Mouse (Mus musculus): ENCODE results near the gene Prdm15.

Prdm15 gene

DNA sequence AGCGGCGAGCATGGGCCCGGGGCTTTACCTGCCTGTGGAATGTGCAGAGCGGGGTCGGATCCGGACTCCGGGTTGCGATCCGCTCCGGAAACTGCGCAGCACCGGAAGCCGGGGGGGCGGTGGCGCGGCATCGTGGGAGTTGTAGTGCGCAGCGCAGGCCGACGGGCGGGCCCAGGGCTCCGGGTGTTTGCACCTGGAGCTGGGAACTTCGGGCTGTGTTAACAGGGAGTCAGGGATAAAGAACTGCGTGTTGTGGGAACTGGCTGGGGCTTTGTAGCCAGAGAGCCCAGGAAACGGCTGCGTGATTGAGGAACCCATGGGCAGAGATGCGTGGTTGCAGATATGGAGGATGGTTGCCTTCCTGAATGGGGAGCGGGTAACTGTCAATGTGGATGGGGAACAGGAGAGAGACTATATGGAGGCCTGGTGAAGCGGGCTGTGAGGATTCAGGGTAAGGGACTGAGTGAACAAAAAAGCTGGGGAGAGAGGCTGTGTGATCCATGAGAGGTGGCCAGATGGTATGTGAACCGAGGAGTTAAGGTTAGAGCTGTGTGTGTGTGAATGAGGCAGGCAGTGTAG is at the start of gene Prdm15:
Gene Prdm15, minus strand, starts transcription at position 110 of the 579 bp plus-strand sequence.
- peak; percentile 88 for DNase-seq (ENCODE audit: low read depth, low spot score)

DNA sequence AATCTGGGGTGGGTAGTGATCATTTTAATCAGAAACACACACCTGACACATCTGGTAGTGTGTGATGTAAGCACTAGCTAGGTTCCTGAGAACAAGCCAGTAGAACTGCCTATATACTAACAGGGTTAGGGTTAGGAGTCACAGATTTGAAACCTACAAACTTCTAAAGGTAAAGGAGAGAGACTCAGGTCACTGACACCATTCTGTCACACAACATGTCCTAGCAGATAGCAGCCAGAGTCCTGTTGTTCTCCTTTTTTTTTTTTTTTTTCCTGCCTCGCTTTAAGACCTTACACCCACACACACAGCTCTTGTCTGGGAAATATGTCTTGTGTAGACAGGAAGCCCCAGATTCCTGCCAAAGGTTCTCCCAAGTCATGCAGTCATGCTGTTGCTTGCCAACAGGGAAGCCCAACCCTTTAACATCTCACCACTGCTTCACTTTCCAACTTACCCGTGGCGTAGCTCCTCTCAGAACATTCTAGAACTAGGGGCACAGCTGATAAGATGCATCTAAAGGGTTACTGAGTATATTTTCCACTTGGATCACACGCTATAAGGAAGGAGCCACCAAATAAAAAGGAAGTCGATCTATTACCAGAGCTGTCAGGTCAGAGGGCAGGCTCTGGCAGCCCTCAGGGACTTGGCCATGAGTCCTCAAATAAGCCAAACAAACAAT is 45.8 kb upstream of the Prdm15 start:
- DNase-seq (ENCODE audit: low read depth, low spot score): no peak

DNA sequence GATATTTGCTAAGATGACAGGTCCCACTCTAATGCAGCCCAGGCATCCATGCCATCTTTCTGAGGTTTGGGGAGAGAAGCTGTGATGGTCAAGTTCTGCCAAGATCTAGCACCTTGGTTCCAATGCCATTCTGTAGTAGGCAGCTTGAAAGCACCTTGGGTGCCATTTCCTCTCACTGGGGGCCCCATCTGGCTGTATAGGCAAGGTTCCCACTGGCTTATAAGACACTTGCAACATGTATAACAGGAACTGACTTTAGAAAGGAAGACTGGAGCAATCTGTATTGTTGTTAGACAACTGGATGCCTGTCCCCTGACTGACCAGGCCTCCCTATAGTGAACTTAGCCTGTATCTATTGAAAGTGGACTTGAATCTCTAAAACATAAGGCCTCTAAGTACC is 36.1 kb upstream of the Prdm15 start:
- no peak for DNase-seq (ENCODE audit: low read depth, low spot score)

DNA sequence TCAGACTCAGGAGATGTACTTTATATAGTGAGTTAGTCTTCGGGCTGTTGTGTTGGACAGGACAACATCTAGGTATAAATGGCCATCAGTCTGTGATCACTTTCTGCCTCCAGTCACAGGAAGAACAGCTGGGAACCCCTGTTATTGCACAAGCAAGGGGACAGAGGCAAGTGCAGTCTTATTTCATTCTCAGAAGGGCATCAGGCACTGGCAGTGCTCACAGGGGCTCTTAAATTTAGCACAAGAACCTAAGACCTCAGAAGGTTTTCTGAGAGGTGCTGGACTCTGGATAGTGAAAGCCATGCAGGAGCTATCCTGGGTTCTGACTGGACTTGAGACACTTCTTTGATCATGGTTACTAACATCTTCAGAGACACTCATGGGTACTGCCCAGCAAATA is 32.0 kb upstream of the Prdm15 start:
- no peak for DNase-seq (ENCODE audit: low read depth, low spot score)

DNA sequence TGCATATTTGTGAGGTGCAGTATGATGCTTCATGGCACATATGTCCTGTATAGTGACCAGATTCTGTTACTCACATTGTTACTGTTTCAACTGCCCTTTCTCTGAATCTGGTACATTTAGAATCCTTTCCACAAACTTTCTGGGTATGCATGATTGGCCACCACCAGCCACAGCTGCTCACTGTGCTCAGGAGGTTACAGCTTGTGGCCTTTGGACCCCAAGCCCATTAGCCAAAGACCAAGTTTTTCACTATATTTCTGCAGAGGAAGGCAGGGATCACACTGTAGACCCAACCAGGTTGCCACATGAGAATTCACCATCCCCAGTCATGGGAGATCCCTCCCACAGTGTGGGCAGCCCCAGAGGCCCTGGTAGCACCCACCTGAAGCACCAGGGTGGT is 31.2 kb upstream of the Prdm15 start:
- no peak for DNase-seq (ENCODE audit: low read depth, low spot score)

DNA sequence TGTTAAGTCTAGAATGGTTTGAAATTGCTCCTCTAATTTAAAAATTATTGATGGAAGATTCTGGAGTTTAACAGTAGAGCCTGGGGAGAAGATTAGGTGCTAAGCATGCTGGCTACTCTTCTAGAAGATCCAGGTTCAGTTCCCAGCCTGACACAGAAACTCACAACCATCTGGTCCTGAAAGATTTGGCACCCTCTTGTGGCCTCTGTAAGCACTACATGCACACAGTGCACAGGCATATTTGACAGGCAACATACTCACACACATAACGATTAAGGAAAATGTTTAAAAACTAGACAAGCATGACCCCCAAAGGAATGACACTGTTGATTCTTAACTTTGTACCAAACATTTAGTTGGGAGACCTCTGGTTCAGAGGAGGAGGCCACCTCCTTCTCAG is 27.5 kb upstream of the Prdm15 start:
- DNase-seq (ENCODE audit: low read depth, low spot score): peak; percentile 67

DNA sequence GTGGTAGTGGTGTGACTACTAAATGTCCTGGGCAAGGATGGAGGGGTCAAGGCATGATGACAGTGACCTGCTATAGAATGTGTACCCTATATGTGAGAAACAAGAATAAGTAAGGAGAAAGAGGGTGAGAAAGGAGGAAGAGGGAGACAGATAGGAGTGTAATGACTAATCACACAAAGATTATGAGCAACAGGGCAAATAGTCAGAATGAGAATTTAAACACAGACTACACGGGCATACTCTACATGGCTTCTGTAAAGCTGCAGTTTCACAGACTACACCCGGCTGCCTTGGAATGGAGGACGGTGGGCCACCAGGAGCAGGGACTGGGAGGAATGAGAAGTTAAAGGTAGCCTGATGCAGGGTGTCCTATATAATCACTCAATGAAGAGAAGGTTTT is 25.9 kb upstream of the Prdm15 start:
- DNase-seq (ENCODE audit: low read depth, low spot score): no peak

DNA sequence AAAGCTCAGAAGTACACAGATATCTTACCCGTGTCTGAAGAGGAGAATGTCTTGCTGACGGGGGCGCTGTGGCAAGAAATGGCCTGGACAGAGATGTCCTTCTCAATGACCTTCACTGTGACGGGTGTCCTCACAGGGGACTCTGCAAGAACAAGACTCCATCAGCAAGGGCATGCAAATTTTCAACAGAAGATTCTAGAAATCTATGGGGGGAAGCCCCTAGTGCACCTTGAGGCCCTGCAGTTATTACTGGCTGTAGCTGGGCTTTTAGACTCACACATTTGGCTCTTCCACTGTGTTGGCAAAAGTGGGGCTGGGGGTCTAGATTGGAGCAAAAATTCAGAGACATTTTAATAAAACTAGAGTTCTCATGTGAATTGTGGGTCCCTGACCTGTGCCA is 23.5 kb upstream of the Prdm15 start:
- DNase-seq (ENCODE audit: low read depth, low spot score): peak; percentile 12

DNA sequence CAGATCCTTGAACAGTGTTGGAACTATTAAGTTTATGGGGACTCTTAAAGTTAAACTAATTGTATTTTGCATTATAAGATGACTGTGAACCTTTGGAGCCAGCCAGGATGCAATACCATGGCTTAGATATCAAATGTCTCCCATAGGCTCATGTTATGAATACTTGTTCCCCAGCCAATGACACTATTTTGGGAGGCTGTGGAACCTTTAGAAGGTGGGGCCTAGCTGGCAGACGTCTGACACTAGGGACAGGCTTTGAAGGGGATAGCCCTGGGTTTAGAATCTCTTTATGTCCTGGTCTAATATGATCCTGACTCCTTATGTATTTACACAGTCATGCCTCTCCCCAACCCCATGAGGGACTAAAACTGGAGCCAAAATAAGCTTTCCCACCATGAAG is 22.7 kb upstream of the Prdm15 start:
- DNase-seq (ENCODE audit: low read depth, low spot score): no peak

DNA sequence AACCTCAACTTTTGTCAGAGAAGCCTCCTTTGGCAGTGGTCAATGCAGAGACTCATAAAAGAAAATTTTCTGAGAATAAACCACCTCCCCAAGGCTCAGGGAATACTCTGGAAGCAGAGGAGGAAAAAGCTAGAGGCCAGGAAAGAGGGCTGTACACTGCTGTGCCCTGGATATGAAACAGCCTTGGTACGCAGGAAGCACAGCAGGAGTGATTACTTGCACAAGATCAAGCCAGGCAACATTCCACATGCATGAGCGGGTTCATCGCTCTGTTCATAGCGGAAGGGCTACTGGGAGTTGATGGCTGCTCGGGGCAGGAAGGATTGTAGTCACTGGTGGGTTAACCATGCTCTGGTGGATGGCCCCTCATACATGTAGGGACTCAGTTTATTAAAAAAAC is 21.0 kb upstream of the Prdm15 start:
- no peak for DNase-seq (ENCODE audit: low read depth, low spot score)

DNA sequence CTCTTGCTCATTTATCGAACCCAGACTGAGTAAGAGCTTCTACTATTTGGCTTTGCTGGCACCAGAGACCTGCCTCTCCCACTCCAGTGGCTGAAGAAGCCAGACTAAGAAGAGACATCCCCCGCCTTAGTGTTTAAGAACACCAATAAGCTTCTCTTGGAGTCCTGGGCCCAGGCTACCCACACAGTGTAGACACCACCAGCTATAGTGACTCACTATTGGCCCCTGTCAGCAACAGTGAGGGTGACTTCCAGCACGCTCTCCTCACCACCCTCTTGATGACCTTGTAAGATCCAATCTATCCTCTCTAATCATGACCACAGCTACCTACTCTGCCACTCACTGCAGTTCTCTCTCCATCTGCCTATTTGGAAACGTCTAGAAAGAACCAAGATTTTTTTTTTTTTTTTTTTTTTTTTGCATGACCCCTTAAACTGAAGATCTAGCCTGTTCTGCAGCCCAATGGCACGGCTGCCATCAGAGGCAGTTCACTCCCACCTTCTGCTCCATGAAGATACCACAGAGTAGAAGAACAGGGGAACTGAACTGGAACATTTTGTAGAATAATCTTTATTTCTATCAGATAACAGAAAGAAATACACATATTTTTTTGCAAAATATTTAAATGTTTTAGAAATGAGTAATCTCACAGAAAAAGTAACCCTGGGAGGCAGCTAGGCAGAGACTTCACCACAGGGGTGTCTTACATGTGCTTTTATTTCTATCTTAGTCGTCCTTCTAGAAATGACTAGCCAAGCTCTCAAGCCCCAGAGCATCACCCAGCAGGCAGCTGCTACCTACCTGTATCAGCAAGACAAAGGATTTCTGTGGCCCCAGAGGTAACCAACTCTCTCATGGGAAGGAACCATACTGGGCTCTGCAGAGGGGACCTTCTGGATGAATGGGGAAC is 17.8 kb upstream of the Prdm15 start:
- no peak for DNase-seq (ENCODE audit: low read depth, low spot score)

DNA sequence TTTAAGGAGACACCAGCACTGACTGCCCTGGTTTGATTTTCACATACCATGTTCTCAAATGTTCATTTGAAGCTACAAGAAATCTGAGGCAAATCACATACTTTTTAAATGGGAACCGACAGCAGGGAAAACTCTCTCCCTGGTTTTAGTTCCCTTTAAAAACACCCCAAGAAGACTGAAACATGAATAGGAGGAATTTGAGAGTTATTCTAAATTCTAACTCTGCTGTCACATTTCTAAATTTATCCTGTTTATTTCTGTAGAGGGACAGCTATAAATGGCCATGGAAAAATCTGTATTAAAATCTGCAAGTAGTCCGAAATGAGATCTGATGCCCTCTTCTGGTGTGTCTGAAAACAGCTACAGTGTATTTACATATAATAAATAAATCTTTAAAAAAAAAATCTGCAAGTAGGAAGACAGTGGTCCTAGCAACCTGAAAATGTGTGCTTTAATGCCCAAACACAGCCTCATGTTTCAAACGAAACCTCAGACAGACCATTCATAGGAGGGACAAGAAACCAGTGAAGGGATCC is 12.3 kb upstream of the Prdm15 start:
- DNase-seq (ENCODE audit: low read depth, low spot score): no peak

DNA sequence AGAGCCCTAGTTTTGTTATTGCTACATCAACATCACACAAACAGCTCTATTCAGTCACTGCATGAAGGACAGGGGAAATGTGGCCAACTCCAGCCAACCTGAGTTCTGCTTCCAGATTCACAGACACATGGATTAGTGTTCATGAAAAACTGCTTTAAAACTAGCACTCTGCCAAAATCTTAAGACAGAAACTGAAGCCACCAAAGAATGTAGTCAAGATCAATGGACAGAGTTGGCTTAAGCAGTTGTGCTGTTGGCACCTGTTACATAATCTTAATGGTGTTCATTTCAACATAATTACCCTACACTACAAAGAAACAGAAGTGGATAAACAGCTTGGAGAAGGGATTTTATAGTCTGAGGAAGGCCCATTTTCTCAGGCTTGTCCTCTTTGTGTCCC is 4.4 kb upstream of the Prdm15 start:
- no peak for DNase-seq (ENCODE audit: low read depth, low spot score)

DNA sequence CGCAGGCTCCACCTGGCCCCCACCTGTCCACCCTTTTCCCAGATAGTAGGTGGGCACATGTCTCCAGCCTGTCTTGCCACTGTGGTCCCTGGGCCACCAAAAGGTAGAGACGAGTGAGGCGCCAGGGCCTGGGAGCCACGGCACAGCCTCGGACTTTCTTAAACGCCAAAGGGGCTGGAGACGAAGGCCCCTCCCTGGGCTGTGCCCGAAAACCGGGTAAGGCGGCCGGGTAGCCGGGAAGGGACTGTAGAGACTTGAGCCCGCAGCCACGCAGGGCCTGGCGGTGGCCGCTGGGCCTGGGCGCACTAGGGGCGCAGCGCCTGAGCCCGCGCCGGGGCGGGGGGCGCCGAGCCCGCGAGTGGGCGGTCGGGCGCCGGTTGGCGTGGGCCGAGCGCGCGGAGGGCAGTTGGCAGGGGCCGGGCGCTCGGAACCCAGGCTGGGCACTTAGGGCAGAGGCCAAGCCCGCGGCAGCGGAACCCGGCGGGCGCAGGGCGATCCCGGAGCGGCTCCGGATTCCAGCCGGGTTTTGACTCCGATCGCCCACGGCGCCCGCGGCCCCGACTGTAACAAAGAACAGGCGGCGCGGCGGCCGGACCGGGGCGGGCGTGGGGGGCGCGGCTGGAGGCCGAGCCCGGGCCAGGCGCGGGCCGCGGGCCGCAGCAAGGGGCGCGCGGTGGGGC is 449 bp downstream of the Prdm15 start:
- DNase-seq (ENCODE audit: low read depth, low spot score): peak; percentile 83

DNA sequence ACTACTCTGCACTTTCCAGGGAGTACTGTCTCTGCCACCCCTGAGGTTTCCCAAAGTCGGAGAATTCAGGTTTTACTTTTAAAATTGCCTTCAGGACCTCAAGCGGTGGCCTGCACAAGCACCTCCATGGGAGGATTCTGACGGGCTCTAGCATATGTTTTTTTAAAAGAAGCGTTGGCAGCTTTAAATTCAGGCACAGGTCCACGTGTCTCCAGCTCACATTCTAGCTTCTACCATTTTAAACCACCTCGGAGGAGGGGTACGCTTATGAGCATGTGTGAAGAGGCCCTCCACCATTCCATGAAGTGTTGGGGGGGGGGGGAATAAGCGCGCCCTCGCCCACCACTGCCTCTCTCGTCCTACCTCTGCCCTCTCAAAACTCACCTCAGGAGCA is 986 bp downstream of the Prdm15 start:
- peak; percentile 64 for DNase-seq (ENCODE audit: low read depth, low spot score)

DNA sequence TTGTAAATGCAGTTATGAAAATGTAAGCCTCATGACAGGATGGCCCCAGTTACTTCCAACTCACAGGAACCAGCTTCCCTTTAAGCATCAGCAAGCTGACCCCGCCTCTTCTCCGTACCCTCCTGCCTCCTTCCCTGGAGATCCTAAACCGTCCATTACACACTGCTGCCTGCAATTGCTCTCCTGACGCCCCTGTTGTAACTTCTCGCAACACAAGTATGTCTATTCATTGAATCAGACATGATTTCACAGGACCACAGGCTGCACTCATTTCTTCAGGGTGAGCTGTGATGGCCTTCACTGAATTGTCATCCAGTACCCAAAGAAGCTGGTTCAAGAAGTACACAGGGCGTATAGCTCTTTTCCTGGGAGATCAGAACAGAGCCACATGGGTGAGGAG is 2.8 kb downstream of the Prdm15 start:
- DNase-seq (ENCODE audit: low read depth, low spot score): no peak

DNA sequence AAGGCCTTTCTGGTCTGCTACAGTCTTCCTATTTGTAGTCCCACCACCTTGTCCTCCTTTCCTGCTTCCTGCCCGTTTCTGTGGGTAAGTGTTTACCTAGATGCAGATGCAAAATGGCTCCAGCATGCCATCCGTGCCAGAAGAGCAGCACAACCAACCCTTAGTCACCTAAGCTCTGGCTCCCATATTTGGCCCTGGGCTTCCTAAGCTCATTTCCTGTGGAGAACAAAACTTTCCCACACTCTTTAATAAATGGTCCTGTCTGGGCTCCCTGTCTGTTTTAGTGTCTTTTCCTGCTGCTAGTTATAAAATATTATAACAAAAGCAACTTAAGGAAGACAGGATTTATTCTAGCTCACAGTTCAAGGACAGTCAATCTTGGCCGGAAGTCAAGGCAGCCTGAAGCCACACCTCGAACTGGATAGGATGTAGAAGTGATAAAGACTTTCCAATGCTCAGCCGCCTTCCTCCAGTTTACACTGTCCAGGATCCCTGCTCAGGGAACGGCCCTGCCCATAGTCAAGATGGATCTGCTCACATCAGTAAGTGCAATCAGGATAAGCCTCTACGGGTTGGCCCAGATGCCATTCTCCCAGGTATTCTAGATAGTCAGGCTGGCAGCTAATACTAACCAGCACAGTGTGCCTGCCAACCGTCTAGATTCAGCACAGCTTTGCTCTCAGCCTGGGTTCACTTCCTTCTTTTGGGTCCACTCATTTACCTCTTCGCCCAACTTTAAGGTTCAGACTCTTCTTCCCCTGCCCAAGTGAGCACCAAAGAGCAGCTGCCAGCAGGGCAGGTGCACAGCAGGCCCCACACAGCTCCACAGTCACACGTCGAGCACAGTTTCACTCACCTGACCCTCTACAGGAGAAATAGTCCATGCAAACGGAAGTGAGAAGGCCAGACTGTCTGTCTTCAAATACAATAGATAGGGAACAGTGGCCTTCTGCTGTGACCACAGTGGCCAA is 6.4 kb downstream of the Prdm15 start:
- peak; percentile 91 for DNase-seq (ENCODE audit: low read depth, low spot score)

DNA sequence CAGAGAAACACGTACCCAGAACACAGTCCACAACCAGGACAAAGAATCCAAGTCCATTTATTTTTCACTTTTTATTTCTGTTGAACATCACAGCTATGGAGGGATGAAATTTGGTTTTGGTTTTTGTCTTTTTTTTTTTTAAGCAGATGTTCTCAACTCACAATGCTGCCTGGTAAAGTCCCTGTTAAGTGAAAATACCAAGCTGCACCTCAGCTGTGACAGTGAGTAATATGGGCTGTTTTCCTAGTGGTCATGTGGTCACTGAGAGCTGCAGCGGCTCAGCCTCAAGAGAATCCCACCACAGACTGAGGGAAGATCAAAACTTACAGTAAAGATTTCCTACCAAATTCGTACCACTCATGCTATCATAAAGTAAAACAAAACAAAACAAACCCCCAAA is 19.5 kb downstream of the Prdm15 start:
- no peak for DNase-seq (ENCODE audit: low read depth, low spot score)

DNA sequence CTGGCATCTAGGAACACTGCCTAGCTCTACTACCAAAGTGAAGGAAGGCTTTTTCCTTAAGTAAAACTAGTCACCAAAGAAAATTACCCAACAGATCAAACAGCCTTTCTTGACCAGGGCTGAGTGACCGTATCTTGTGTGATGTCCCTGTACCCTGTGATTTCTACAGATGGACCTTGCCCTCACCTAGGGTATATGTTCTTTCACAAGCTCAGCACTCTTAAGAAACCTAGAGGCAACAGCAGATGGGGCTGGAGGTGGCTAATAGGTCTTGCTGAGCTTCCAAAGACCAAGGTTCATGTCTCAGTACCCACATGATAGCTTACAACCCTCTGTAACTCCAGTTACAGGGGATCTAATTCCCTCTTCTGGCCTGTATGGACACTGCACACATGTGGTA is 23.4 kb downstream of the Prdm15 start:
- no peak for DNase-seq (ENCODE audit: low read depth, low spot score)

DNA sequence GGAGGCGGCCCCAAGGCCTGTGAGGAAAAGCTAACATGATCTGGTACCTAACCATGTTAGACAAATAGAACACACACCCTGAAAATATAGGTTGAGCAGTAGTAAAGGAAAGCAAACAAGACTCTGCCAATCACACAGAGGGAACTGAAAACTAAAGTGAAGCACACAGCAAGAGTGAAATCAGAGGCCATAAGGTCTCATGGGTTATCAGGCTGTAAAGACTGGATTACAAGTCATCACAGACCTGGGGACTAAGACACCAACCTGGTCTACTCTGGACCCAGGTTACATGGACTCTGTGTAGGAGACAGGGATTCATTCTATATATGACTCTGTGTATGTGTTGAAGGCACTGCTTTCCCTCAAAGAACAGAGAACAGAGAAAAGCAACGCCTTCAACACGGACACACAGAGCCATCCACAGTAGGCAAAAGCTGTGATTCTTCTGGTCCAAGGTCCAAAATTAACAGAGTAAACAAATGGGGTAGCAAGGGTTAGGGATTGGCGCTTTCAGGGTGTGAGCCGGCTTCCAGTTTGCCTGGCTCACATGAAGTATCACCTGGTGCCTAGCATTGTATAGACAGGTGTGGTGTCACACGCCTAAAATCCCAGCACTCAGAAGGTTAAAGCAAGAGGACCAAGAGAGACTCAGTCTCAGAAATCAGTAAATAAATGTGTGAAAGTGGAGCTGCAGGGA is 28.2 kb downstream of the Prdm15 start:
- no peak for DNase-seq (ENCODE audit: low read depth, low spot score)
